Mouse (Mus musculus) CH12.LX (cell line): ENCODE measurements around the gene Fam166a. TPM values are rescaled to one million over a fixed set of nuclear protein-coding genes. Genes with fewer than 3 reads are reported as not detected.

ENCODE experiments used
- DNase-seq: peaks from one replicate; pipeline ENCODE4 v3.0.0-alpha.2; 2013; ENCODE audit errors: extremely low read depth
- H3K27ac ChIP-seq: 2 replicates; pipeline ENCODE4 v1.5.1; 2012; ENCODE audit warnings: low read depth, mild to moderate bottlenecking, control low read depth, moderate library complexity; ENCODE audit not compliant: insufficient read depth
- H3K27me3 ChIP-seq: replicated peaks from 2 replicates; pipeline ENCODE3; 2012; ENCODE audit warnings: inconsistent platforms
- H3K36me3 ChIP-seq, 2 experiments: replicated peaks in 1 of 2; 2 replicates each; pipeline versions ENCODE3 to v1.6.1; 2012; ENCODE audit warnings: inconsistent platforms in 1 of 2, low read length in 1 of 2, mild to moderate bottlenecking in 1 of 2, mixed read lengths in 1 of 2, moderate library complexity in 1 of 2; ENCODE audit not compliant: control insufficient read depth in 1 of 2, insufficient read depth in 1 of 2
- H3K4me1 ChIP-seq, 2 experiments: 2 replicates each; pipeline ENCODE4 v1.6.1; 2012; ENCODE audit warnings: inconsistent platforms in 1 of 2, moderate library complexity in 1 of 2; ENCODE audit not compliant: insufficient read depth in 2 of 2, control insufficient read depth in 1 of 2
- H3K4me2 ChIP-seq: 2 replicates; pipeline ENCODE4 v1.6.1; 2012; ENCODE audit warnings: low read depth, mild to moderate bottlenecking, control low read depth; ENCODE audit not compliant: poor library complexity, insufficient read depth, severe bottlenecking
- H3K4me3 ChIP-seq, 3 experiments: fragments of 150-350 bp in 1 of 3; sonication (generic) in 1 of 3; replicated peaks in 1 of 3; 2 replicates each; pipeline versions ENCODE3 to v1.5.1; 2011 to 2012; ENCODE audit warnings: low read depth in 2 of 3, low read length in 2 of 3, mild to moderate bottlenecking in 2 of 3, moderate library complexity in 2 of 3, control low read depth in 1 of 3, improper control_type of control experiment in 1 of 3, inconsistent platforms in 1 of 3, mixed read lengths in 1 of 3; ENCODE audit not compliant: poor library complexity in 1 of 3
- H3K79me2 ChIP-seq: replicated peaks from 2 replicates; pipeline ENCODE4 v1.6.1; 2012; ENCODE audit warnings: mild to moderate bottlenecking, moderate library complexity; ENCODE audit not compliant: control insufficient read depth, poor library complexity, insufficient read depth, severe bottlenecking; ENCODE audit errors: extremely low read depth
- H3K9ac ChIP-seq: 2 replicates; pipeline ENCODE4 v1.6.1; 2012; ENCODE audit warnings: low read depth, mild to moderate bottlenecking, control low read depth, moderate library complexity; ENCODE audit not compliant: insufficient read depth
- H3K9me3 ChIP-seq: replicated peaks from 2 replicates; pipeline ENCODE3; 2012; ENCODE audit warnings: low read length, inconsistent platforms, mixed read lengths
- BHLHE40 ChIP-seq: IDR thresholded peaks from 2 replicates; pipeline ENCODE4 v1.6.1; 2011; ENCODE audit warnings: mild to moderate bottlenecking, low read depth, low read length, improper control_type of control experiment
- CHD2 ChIP-seq: IDR thresholded peaks from 2 replicates; pipeline ENCODE4 v1.6.1; 2011; ENCODE audit warnings: low read length, improper control_type of control experiment
- ELF1 ChIP-seq: IDR thresholded peaks from 2 replicates; pipeline ENCODE4 v1.6.1; 2014; ENCODE audit warnings: low read depth, mild to moderate bottlenecking, inconsistent platforms, low read length, improper control_type of control experiment
- EP300 ChIP-seq: IDR thresholded peaks from 2 replicates; pipeline ENCODE4 v1.6.1; 2011; ENCODE audit warnings: low read length, improper control_type of control experiment
- GABPA ChIP-seq: IDR thresholded peaks from 2 replicates; pipeline ENCODE4 v1.6.1; 2012; ENCODE audit warnings: low read depth, low read length, improper control_type of control experiment, inconsistent platforms; ENCODE audit not compliant: insufficient replicate concordance
- IRF4 ChIP-seq: IDR thresholded peaks from 2 replicates; pipeline ENCODE4 v1.6.1; 2014; ENCODE audit warnings: low read depth, mild to moderate bottlenecking, inconsistent platforms, low read length, improper control_type of control experiment
- JUND ChIP-seq: conservative IDR thresholded peaks from 2 replicates; pipeline ENCODE4 v1.6.1; 2011; ENCODE audit warnings: low read depth, low read length, improper control_type of control experiment
- KAT2A ChIP-seq: IDR thresholded peaks from 2 replicates; pipeline ENCODE4 v1.6.1; 2012; ENCODE audit warnings: low read length, improper control_type of control experiment, inconsistent platforms; ENCODE audit not compliant: insufficient replicate concordance
- MAFK ChIP-seq: IDR thresholded peaks from 2 replicates; pipeline ENCODE4 v1.6.1; 2011; ENCODE audit warnings: low read length, improper control_type of control experiment; ENCODE audit not compliant: insufficient replicate concordance
- MEF2A ChIP-seq: IDR thresholded peaks from 2 replicates; pipeline ENCODE4 v1.6.1; 2014; ENCODE audit warnings: low read depth, mild to moderate bottlenecking, inconsistent platforms, low read length, improper control_type of control experiment, borderline replicate concordance
- MXI1 ChIP-seq: IDR thresholded peaks from 2 replicates; pipeline ENCODE4 v1.6.1; 2011; ENCODE audit warnings: mild to moderate bottlenecking, low read depth, low read length, improper control_type of control experiment
- NELFE ChIP-seq: IDR thresholded peaks from 2 replicates; pipeline ENCODE4 v1.6.1; 2011; ENCODE audit warnings: low read depth, low read length, improper control_type of control experiment
- NRF1 ChIP-seq: IDR thresholded peaks from 2 replicates; pipeline ENCODE4 v1.6.1; 2014; ENCODE audit warnings: low read depth, mild to moderate bottlenecking, inconsistent platforms, low read length, improper control_type of control experiment, moderate library complexity
- POLR2A ChIP-seq: IDR thresholded peaks from 2 replicates; pipeline ENCODE4 v1.6.1; 2011; ENCODE audit warnings: low read depth, mild to moderate bottlenecking, improper control_type of control experiment, low read length
- POLR2AphosphoS2 ChIP-seq: IDR thresholded peaks from 2 replicates; pipeline ENCODE4 v1.6.1; 2011; ENCODE audit warnings: low read depth, low read length, improper control_type of control experiment
- RAD21 ChIP-seq: IDR thresholded peaks from 2 replicates; pipeline ENCODE4 v1.6.1; 2011; ENCODE audit warnings: low read depth, mild to moderate bottlenecking, low read length, improper control_type of control experiment, moderate library complexity
- SIN3A ChIP-seq: IDR thresholded peaks from 2 replicates; pipeline ENCODE4 v1.6.1; 2012; ENCODE audit warnings: low read length, improper control_type of control experiment, inconsistent platforms
- SMC3 ChIP-seq: IDR thresholded peaks from 2 replicates; pipeline ENCODE4 v1.6.1; 2011; ENCODE audit warnings: low read depth, low read length, improper control_type of control experiment
- TBP ChIP-seq: conservative IDR thresholded peaks from 2 replicates; pipeline ENCODE4 v1.6.1; 2011; ENCODE audit warnings: low read depth, low read length, improper control_type of control experiment
- UBTF ChIP-seq: IDR thresholded peaks from 2 replicates; pipeline ENCODE4 v1.6.1; 2012; ENCODE audit warnings: low read depth, mild to moderate bottlenecking, inconsistent platforms, low read length, improper control_type of control experiment, moderate library complexity
- USF2 ChIP-seq: conservative IDR thresholded peaks from 2 replicates; pipeline ENCODE4 v1.6.1; 2011; ENCODE audit warnings: low read depth, low read length, improper control_type of control experiment
- ZMIZ1 ChIP-seq: IDR thresholded peaks from 2 replicates; pipeline ENCODE4 v1.6.1; 2012; ENCODE audit warnings: low read depth, mild to moderate bottlenecking, inconsistent platforms, low read length, improper control_type of control experiment
- ZNF384 ChIP-seq: IDR thresholded peaks from 2 replicates; pipeline ENCODE4 v1.6.1; 2012; ENCODE audit warnings: low read depth, low read length, improper control_type of control experiment, inconsistent platforms
- dilution Hi-C: fragments of 300-500 bp; cut with MboI; formaldehyde crosslinking; loops from 2 replicates; pipeline ENCODE4 v1.14.3; 2020; ENCODE audit warnings: low sequenced_read_pairs; ENCODE audit not compliant: extremely low pct_unique_long_range_greater_than_20kb, extremely low pct_ligation_motif_present
- in situ Hi-C: fragments of 300-500 bp; cut with MboI; formaldehyde crosslinking; loops from 3 replicates; pipeline ENCODE4 v1.14.3; 2019; ENCODE audit warnings: low sequenced_read_pairs, low pct_ligation_motif_present, low pct_unique_long_range_greater_than_20kb, mixed read lengths
- polyA plus RNA-seq: library from polyadenylated mRNA; unstranded; fragments of >175 nt; gene quantifications from 2 replicates; pipeline ENCODE4 v1.2.1, GENCODE M21; 2012; ENCODE audit warnings: low read depth; ENCODE audit not compliant: insufficient read length
- total RNA-seq, 2 experiments: library from RNA; depleted of rRNA; stranded (reverse); fragments of 300-350 nt in 1 of 2; fragments of >200 nt in 1 of 2; gene quantifications; 2 replicates each; pipeline ENCODE4 v1.2.3; 2012 to 2014

Fam166a gene
- total and polyA plus RNA-seq, 3 experiments, result 0.38 to 23.4 TPM; not detected in 1

DNA sequence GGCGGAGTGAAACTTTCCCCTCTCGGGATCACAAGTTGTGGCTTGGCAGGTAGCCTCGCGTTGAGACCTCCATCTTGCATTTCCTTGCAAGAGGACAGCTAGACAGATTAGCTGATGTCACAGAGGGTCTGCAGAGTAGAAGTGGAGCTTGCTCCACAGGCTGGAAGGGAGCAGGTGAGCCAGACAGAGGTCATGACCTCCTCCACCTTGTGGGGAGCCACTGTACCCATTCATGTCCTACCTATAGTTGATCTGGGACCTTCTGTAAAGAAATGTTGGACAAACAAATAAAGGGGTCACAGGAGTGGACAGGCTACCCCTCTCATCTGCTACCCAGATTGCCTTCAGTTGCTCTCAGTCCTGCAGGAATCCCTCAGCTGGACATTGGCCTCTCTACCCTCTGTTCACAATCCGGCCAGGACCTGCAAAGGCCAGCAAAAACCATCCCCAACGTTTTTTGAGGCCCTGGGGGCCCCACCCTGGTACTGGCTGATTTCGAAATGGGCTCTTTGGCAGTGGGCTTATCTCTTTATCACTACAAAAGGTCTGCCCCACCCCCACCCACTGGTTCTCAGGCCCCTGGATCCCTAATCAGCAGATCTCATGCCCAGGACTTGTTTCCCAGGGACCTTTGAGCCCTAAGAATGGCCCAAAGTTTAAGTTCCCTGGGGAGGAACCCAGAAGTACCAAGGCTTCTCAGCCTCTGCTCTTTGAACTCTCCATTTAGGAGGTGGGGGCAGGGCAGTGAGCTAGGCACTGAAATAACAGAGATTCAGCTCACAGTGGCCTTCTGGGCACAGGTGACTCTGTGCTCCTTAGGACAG is 43.5 kb upstream of the Fam166a start:
- peaks cover 66% of the 10 kb centered on the region for H3K27me3 ChIP-seq

GRCm38 (mm10) chr2:25175690-25176078 is 42.9 kb upstream of the Fam166a start:
- DNase-seq, result no peak
- Histone ChIP-seq H3K4me1 (peaks cover 12 to 15% of the 10 kb centered on the region in 2 experiments), H3K4me3 (no peak overlapping the region)
- no peak for TF ChIP-seq NRF1
- TF ChIP-seq, all 38 proteins: peak for 0
- Histone ChIP-seq H3K27ac (no peak overlapping the region), H3K27me3 (peaks cover 72% of the 10 kb centered on the region), H3K9ac (no peak overlapping the region), H3K9me3 (peaks cover under 1% of the 10 kb centered on the region), H3K4me2 (no peak overlapping the region), H3K79me2 (no peaks in the 10 kb centered on the region), H3K36me3 (no peaks in the 10 kb centered on the region)
- dilution Hi-C loops (no loop called here), in situ Hi-C loops (no loop called here)

More for the DNA sequence above, 43.5 kb upstream of the Fam166a start:
- Histone ChIP-seq H3K4me3 (no peak overlapping the region), H3K79me2 (no peaks in the 10 kb centered on the region), H3K4me2 (no peak overlapping the region), H3K27ac (no peak overlapping the region), H3K4me1 (peaks cover 15 to 17% of the 10 kb centered on the region in 2 experiments), H3K36me3 (no peaks in the 10 kb centered on the region), H3K9ac (no peak overlapping the region), H3K9me3 (no peaks in the 10 kb centered on the region)
- no peak for DNase-seq
- dilution Hi-C loops, result no loop called here
- in situ Hi-C loops, result no loop called here
- TF ChIP-seq ELF1, result no peak
- no peak for TF ChIP-seq MAFK
- TF ChIP-seq NELFE, result no peak
- TF ChIP-seq CHD2, result peak; percentile 41; the same call in 1 of the 2 replicates

DNA sequence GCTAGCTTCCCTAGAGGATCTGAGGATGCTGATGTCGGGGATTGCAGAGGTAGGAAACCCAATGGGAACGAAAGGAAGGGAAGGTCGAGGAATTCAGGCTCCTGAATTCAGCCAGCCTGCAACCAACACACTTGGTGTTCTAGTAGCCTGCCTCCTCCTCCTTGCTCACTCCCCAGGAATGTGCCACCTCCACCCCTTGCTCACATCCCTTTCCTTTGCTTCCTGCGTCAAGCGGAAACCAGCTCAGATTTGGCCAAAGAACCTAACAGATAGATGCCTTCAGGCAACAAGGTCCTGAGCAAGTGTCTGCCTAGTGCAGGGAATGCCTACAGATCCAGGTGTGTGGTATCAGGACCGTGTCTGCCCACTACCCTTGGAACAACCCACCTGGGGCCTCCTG is 42.0 kb upstream of the Fam166a start:
- no peak for DNase-seq
- H3K36me3 ChIP-seq, result no peaks in the 10 kb centered on the region
- H3K79me2 ChIP-seq, result no peaks in the 10 kb centered on the region
- peaks cover 12 to 21% of the 10 kb centered on the region in 2 experiments for H3K4me1 ChIP-seq
- in situ Hi-C loops, result no loop called here
- H3K27me3 ChIP-seq, result peaks cover 81% of the 10 kb centered on the region
- H3K27ac ChIP-seq, result no peak overlapping the region
- H3K4me2 ChIP-seq, result no peak overlapping the region
- H3K9me3 ChIP-seq, result peaks cover 9% of the 10 kb centered on the region
- no peak overlapping the region for H3K9ac ChIP-seq
- dilution Hi-C loops, result no loop called here
- H3K4me3 ChIP-seq, result no peak overlapping the region
- TF ChIP-seq EP300, result no peak
- TF ChIP-seq TBP, result no peak
- no peak for TF ChIP-seq CHD2
- TF ChIP-seq RAD21, result no peak
- no peak for TF ChIP-seq POLR2A
- TF ChIP-seq GABPA, result no peak
- no peak for TF ChIP-seq IRF4
- no peak for TF ChIP-seq USF2
- TF ChIP-seq ZNF384, result no peak
- no peak for TF ChIP-seq POLR2AphosphoS2
- no peak for TF ChIP-seq KAT2A
- TF ChIP-seq MEF2A, result no peak
- no peak for TF ChIP-seq UBTF
- TF ChIP-seq BHLHE40, result no peak
- TF ChIP-seq SMC3, result no peak
- no peak for TF ChIP-seq JUND
- TF ChIP-seq MXI1, result no peak
- TF ChIP-seq SIN3A, result no peak
- TF ChIP-seq ZMIZ1, result no peak
